Mouse (Mus musculus) forebrain, embryonic 12.5 days (tissue): ENCODE results near the gene Gmds. TPM values are rescaled to one million over a fixed set of nuclear protein-coding genes. Genes with fewer than 3 reads are reported as not detected.

Source experiments
- ATAC-seq: fragments of 200-750 bp; cut with Nextera tagmentation; 2 replicates; pipeline ENCODE4 v1.8.0; 2017; ENCODE audit warnings: moderate TSS enrichment; ENCODE audit not compliant: low FRiP score
- H3K27ac ChIP-seq: fragments of 300-500 bp; sonication (generic); 2 replicates; pipeline ENCODE4 v1.5.1; 2016; ENCODE audit warnings: mild to moderate bottlenecking
- H3K27me3 ChIP-seq: fragments of 300-500 bp; sonication (generic); 2 replicates; pipeline ENCODE4 v1.6.1; 2016; ENCODE audit warnings: mild to moderate bottlenecking
- H3K36me3 ChIP-seq: fragments of 300-500 bp; sonication (generic); replicated peaks from 2 replicates; pipeline ENCODE4 v1.6.1; 2016; ENCODE audit warnings: mild to moderate bottlenecking
- H3K4me1 ChIP-seq: fragments of 300-500 bp; sonication (generic); 2 replicates; pipeline ENCODE4 v1.6.1; 2016
- H3K4me2 ChIP-seq: fragments of 300-500 bp; sonication (generic); 2 replicates; pipeline ENCODE4 v1.6.1; 2016; ENCODE audit warnings: mild to moderate bottlenecking, moderate library complexity
- H3K4me3 ChIP-seq: fragments of 300-500 bp; sonication (generic); replicated peaks from 2 replicates; pipeline ENCODE4 v1.5.1; 2016; ENCODE audit warnings: mild to moderate bottlenecking
- H3K9ac ChIP-seq: fragments of 300-500 bp; sonication (generic); 2 replicates; pipeline ENCODE4 v1.6.1; 2016; ENCODE audit warnings: mild to moderate bottlenecking
- H3K9me3 ChIP-seq: fragments of 300-500 bp; sonication (generic); 2 replicates; pipeline ENCODE4 v1.6.1; 2016
- WGBS: fragments of 180-500 bp; shearing (Covaris S2); methylation state at CpG from one replicate; pipeline ENCODE4 v1.1.7; 2016; 5-methylcytosine and 5-hydroxymethylcytosine counted together
- polyA plus RNA-seq: library from polyadenylated mRNA; unstranded; fragments of >200 nt; fragmentation: Nextera tagmentation; extraction: Ambion mirVana; gene quantifications from 2 replicates; pipeline ENCODE4 v1.2.1, GENCODE M21; 2016

The Gmds gene
- polyA plus RNA-seq, 1 experiment from 2014 or later = 31.4 TPM

- WGBS = 90% methylated on average over 1 of the region's 1 CpGs
- no peaks in the 10 kb centered on the region for H3K36me3 ChIP-seq
Observed at GRCm38 (mm10) chr13:31873269-31873668, 465.3 kb downstream of the Gmds start.

GRCm38 (mm10) chr13:31864786-31865185, 473.8 kb downstream of the Gmds start:
- no peaks in the 10 kb centered on the region for H3K27me3 ChIP-seq
- H3K36me3 ChIP-seq = no peaks in the 10 kb centered on the region
- no peak overlapping the region for H3K27ac ChIP-seq
- no peaks in the 10 kb centered on the region for H3K9me3 ChIP-seq
- no peak overlapping the region for H3K4me3 ChIP-seq
- no peak for ATAC-seq
- H3K9ac ChIP-seq = no peak overlapping the region
- H3K4me1 ChIP-seq = no peaks in the 10 kb centered on the region
- no peak overlapping the region for H3K4me2 ChIP-seq
- WGBS = 85% methylated on average over 5 of the region's 5 CpGs

More at GRCm38 (mm10) chr13:31873269-31873668, 465.3 kb downstream of the Gmds start:
- ATAC-seq = no peak
- no peak overlapping the region for H3K9ac ChIP-seq
- no peak overlapping the region for H3K27ac ChIP-seq
- no peak overlapping the region for H3K4me3 ChIP-seq
- no peaks in the 10 kb centered on the region for H3K27me3 ChIP-seq
- no peaks in the 10 kb centered on the region for H3K4me1 ChIP-seq
- no peak overlapping the region for H3K4me2 ChIP-seq
- H3K9me3 ChIP-seq = no peaks in the 10 kb centered on the region

GRCm38 (mm10) chr13:31863461-31863860, 475.1 kb downstream of the Gmds start:
- Histone ChIP-seq H3K4me1 (no peaks in the 10 kb centered on the region), H3K4me3 (no peak overlapping the region), H3K9me3 (no peaks in the 10 kb centered on the region), H3K27ac (no peak overlapping the region), H3K27me3 (no peaks in the 10 kb centered on the region), H3K36me3 (no peaks in the 10 kb centered on the region), H3K4me2 (no peak overlapping the region), H3K9ac (no peak overlapping the region)
- 80% methylated on average over 9 of the region's 9 CpGs for WGBS
- no peak for ATAC-seq

DNA sequence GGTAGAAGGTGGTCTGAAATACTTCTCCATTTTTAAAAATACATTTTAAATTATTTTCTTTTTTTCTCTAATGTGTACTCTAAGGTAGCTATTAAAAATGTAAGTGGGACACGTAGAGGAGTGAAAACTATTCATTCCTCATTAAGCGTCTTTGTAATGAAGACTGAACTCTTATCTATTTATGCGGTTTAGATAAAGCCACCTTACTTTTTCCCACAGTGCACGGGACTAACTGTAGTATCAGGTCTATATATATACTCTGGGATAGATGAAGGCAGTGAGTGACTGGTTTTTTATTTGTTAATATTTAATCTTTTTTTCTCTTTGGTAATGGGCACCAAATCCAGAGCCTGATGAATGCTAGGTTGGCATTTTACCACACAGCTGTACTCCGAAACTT, 478.3 kb downstream of the Gmds start:
- WGBS = 92% methylated on average over 5 of the region's 5 CpGs
- H3K9ac ChIP-seq = no peak overlapping the region

GRCm38 (mm10) chr13:31854000-31854399, 484.5 kb downstream of the Gmds start:
- Histone ChIP-seq H3K4me1 (no peaks in the 10 kb centered on the region), H3K27ac (no peak overlapping the region), H3K9ac (no peak overlapping the region), H3K27me3 (no peaks in the 10 kb centered on the region), H3K4me2 (no peak overlapping the region), H3K4me3 (no peak overlapping the region), H3K36me3 (no peaks in the 10 kb centered on the region), H3K9me3 (no peaks in the 10 kb centered on the region)
- WGBS = 78% methylated on average over 4 of the region's 4 CpGs
- ATAC-seq = no peak

More for the DNA sequence above, 478.3 kb downstream of the Gmds start:
- Histone ChIP-seq H3K4me1 (no peaks in the 10 kb centered on the region), H3K36me3 (no peaks in the 10 kb centered on the region), H3K4me2 (no peak overlapping the region), H3K4me3 (no peak overlapping the region), H3K27me3 (no peaks in the 10 kb centered on the region), H3K9me3 (no peaks in the 10 kb centered on the region), H3K27ac (no peak overlapping the region)
- no peak for ATAC-seq

- 55% methylated on average over 2 of the region's 2 CpGs for WGBS
- no peaks in the 10 kb centered on the region for H3K4me1 ChIP-seq
- H3K36me3 ChIP-seq = no peaks in the 10 kb centered on the region
- H3K27ac ChIP-seq = no peak overlapping the region
- H3K4me2 ChIP-seq = no peak overlapping the region
- H3K9me3 ChIP-seq = no peaks in the 10 kb centered on the region
- H3K27me3 ChIP-seq = no peaks in the 10 kb centered on the region
- ATAC-seq = no peak
- H3K4me3 ChIP-seq = no peak overlapping the region
- H3K9ac ChIP-seq = no peak overlapping the region
Observed at GRCm38 (mm10) chr13:31853564-31853963, 485.0 kb downstream of the Gmds start.

- ATAC-seq = no peak
- Histone ChIP-seq H3K27me3 (no peaks in the 10 kb centered on the region), H3K9ac (no peak overlapping the region), H3K4me3 (no peak overlapping the region), H3K36me3 (no peaks in the 10 kb centered on the region), H3K9me3 (no peaks in the 10 kb centered on the region), H3K27ac (no peak overlapping the region), H3K4me2 (no peak overlapping the region), H3K4me1 (no peaks in the 10 kb centered on the region)
- WGBS = 60% methylated on average over 5 of the region's 5 CpGs
Observed at GRCm38 (mm10) chr13:31849258-31849971, 489.1 kb downstream of the Gmds start.

DNA sequence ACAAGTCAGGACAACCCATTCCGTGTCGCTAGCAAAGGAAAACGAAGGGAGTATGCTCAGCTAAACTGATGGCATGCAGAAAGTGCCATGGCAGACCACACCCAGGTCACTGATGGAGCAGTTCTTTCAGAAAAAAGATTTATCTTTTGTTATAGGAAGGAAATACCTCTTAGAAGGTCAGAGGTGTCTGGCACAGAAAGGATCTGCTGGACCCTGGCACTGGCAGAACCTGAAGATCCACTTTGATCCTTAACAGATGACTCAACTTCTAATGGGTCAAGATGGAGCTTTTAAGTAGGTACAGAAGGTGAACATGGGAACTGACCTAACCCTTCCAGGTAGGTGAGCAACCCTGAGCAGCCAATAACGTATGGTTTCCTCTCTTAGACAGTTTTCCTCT, 502.7 kb downstream of the Gmds start:
- Histone ChIP-seq H3K27me3 (no peaks in the 10 kb centered on the region), H3K9ac (no peak overlapping the region), H3K4me3 (no peak overlapping the region), H3K9me3 (no peaks in the 10 kb centered on the region), H3K4me1 (no peaks in the 10 kb centered on the region), H3K27ac (no peak overlapping the region), H3K4me2 (no peak overlapping the region), H3K36me3 (no peaks in the 10 kb centered on the region)
- WGBS = 85% methylated on average over 4 of the region's 4 CpGs
- ATAC-seq = no peak

DNA sequence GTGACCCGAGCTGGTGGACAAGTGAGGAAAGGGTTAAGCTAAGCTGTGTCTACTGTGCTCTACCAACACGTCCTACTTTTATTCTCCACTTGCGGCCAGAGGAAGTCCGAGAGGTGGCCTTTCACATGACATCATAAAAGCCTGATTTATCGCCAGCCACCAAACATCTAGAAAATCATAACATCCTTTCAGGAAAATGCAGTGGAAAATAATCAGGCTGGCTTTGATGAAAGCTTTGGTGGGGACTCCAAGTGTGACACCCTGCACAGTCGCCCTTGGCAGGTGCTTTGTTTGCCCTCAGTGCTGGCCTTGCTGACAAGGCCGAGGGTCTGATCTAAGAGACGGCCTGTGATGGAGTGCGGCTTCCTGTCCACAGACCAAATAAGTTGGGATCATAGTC, 508.2 kb downstream of the Gmds start:
- Histone ChIP-seq H3K27me3 (no peaks in the 10 kb centered on the region), H3K9ac (no peak overlapping the region), H3K4me3 (no peak overlapping the region), H3K36me3 (no peaks in the 10 kb centered on the region), H3K9me3 (no peaks in the 10 kb centered on the region), H3K27ac (no peak overlapping the region), H3K4me2 (no peak overlapping the region), H3K4me1 (no peaks in the 10 kb centered on the region)
- ATAC-seq = no peak
- 76% methylated on average over 9 of the region's 9 CpGs for WGBS

DNA sequence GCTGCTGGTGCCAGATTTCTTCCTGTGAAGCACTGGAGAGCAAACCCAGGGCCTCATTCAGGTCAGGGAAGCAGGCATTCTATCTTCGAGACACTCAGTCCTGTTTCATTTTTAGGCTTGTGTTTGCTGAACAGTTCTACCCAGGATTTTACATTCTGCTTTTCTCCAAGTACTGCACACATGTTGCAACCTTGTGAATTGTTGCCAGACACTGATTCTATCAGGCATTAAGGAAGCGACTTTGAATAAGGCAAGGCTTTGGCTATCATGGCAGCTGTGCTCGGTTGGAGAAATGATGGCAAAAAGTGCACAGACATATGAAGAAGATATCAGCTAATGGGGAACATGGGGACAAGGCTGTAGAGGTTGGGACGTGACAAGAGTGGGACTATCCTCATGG, 510.1 kb downstream of the Gmds start:
- Histone ChIP-seq H3K27me3 (0 out of 2 replicates have a peak, but pooled peaks cover 3% of the 10 kb centered on the region), H3K4me3 (no peak overlapping the region), H3K9ac (no peak overlapping the region), H3K9me3 (no peaks in the 10 kb centered on the region), H3K27ac (no peak overlapping the region), H3K36me3 (no peaks in the 10 kb centered on the region), H3K4me1 (no peaks in the 10 kb centered on the region), H3K4me2 (no peak overlapping the region)
- no peak for ATAC-seq
- WGBS = 90% methylated on average over 4 of the region's 4 CpGs

- WGBS = 63% methylated on average over 3 of the region's 3 CpGs
- Histone ChIP-seq H3K9me3 (no peaks in the 10 kb centered on the region), H3K4me1 (0 out of 2 replicates have a peak, but pooled peaks cover under 1% of the 10 kb centered on the region), H3K36me3 (no peaks in the 10 kb centered on the region), H3K4me2 (no peak overlapping the region), H3K27ac (no peak overlapping the region), H3K9ac (no peak overlapping the region), H3K27me3 (peaks cover 4% of the 10 kb centered on the region; the same call in 1 of the 2 replicates), H3K4me3 (no peak overlapping the region)
- ATAC-seq = no peak
Observed at GRCm38 (mm10) chr13:31827820-31828332, 510.7 kb downstream of the Gmds start.

DNA sequence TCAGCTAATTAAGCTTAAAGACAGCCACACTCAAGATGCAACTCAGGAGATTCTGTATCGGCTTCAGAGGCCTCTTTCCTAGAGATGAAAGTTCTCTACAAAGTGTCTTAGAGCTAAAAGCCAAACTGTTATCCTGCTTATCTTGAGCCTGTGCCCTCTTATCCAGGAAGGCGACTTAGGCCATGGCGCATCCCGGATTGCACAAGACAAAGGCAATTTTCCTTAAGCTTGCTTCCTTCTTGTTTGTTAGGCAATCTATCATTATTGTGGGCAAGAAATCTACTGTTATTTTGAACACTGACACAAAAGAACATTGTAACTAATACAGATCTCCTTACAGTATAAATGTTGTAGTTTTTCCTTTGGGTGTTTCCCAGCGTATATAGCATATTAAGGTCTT, 511.4 kb downstream of the Gmds start:
- peaks cover 3% of the 10 kb centered on the region; the same call in 1 of the 2 replicates for H3K4me1 ChIP-seq
- H3K27ac ChIP-seq = no peak overlapping the region
- no peak overlapping the region for H3K4me2 ChIP-seq
- no peaks in the 10 kb centered on the region for H3K36me3 ChIP-seq
- WGBS = 83% methylated on average over 5 of the region's 5 CpGs
- no peak for ATAC-seq
- H3K9ac ChIP-seq = no peak overlapping the region
- H3K4me3 ChIP-seq = no peak overlapping the region
- no peaks in the 10 kb centered on the region for H3K9me3 ChIP-seq
- H3K27me3 ChIP-seq = peaks cover 9% of the 10 kb centered on the region

DNA sequence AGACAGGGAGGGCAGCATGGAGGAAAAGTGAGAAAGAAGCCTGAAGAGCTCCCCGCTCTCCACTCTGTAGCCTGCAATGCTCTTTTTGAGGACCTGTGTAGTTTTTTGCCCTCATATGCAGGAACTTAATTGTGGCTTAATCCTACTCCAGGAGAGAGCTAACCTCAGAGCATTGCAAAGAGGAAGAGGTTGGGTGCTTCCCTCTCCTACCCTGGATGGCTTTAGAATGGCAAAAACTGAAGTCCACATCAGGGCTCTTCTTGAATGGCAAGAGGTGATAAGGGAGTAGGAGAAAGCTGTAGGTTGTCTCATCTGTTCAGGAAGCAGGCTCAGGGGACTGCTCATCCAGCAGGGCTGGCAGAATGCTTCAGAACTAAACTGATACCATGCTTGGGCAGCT, 513.4 kb downstream of the Gmds start:
- Histone ChIP-seq H3K27me3 (peaks cover 25% of the 10 kb centered on the region), H3K36me3 (no peaks in the 10 kb centered on the region), H3K4me2 (no peak overlapping the region), H3K4me3 (no peak overlapping the region), H3K4me1 (peaks cover 10% of the 10 kb centered on the region; the same call in 1 of the 2 replicates), H3K9me3 (no peaks in the 10 kb centered on the region), H3K27ac (no peak overlapping the region), H3K9ac (no peak overlapping the region)
- 87% methylated on average over 1 of the region's 1 CpGs for WGBS
- ATAC-seq = no peak
